Mouse (Mus musculus) midbrain, embryonic 11.5 days (tissue): ENCODE measurements around the gene Rfwd3. TPM values are rescaled to one million over a fixed set of nuclear protein-coding genes. Genes with fewer than 3 reads are reported as not detected.
"Not testable (repeated sequence)": the region's sequence is repeated elsewhere in the genome, so short reads cannot be mapped to it uniquely, and the experiment has no call there.

Source experiments
- ATAC-seq: fragments of 200-750 bp; cut with Nextera tagmentation; 2 replicates; pipeline ENCODE4 v1.8.0; 2017; ENCODE audit warnings: moderate TSS enrichment, moderate library complexity; ENCODE audit not compliant: low FRiP score
- DNase-seq: peaks from one replicate; pipeline ENCODE4 v3.0.0; 2015; ENCODE audit warnings: low spot score; ENCODE audit errors: missing footprints
- H3K27ac ChIP-seq: fragments of 300-500 bp; sonication (generic); 2 replicates; pipeline ENCODE4 v1.5.1; 2014; ENCODE audit warnings: low read depth, low read length
- H3K27me3 ChIP-seq: fragments of 300-500 bp; sonication (generic); 2 replicates; pipeline ENCODE4 v1.6.1; 2014; ENCODE audit warnings: mild to moderate bottlenecking, low read length, moderate library complexity, mixed read lengths; ENCODE audit not compliant: control insufficient read depth, insufficient read depth
- H3K36me3 ChIP-seq: fragments of 300-500 bp; sonication (generic); 2 replicates; pipeline ENCODE4 v1.6.1; 2014; ENCODE audit warnings: mild to moderate bottlenecking, low read length, moderate library complexity, mixed read lengths; ENCODE audit not compliant: control insufficient read depth, insufficient read depth
- H3K4me1 ChIP-seq: fragments of 300-500 bp; sonication (generic); 2 replicates; pipeline ENCODE4 v1.6.1; 2014; ENCODE audit warnings: low read length; ENCODE audit not compliant: control insufficient read depth, insufficient read depth
- H3K4me2 ChIP-seq: fragments of 300-500 bp; sonication (generic); 2 replicates; pipeline ENCODE4 v1.6.1; 2014; ENCODE audit warnings: mild to moderate bottlenecking, moderate library complexity
- H3K4me3 ChIP-seq: fragments of 300-500 bp; sonication (generic); 2 replicates; pipeline ENCODE4 v1.5.1; 2014; ENCODE audit warnings: low read depth, low read length
- H3K9ac ChIP-seq: fragments of 300-500 bp; sonication (generic); 2 replicates; pipeline ENCODE4 v1.6.1; 2014; ENCODE audit warnings: low read length
- H3K9me3 ChIP-seq: fragments of 300-500 bp; sonication (generic); 2 replicates; pipeline ENCODE4 v1.6.1; 2016; ENCODE audit warnings: low read length; ENCODE audit not compliant: control insufficient read depth
- WGBS: fragments of 180-500 bp; shearing (Covaris S2); extraction: QIAGEN DNeasy Blood & Tissue Kit; methylation state at CpG from one replicate; pipeline ENCODE4 v1.1.7; 2014; 5-methylcytosine and 5-hydroxymethylcytosine counted together
- polyA plus RNA-seq: library from polyadenylated mRNA; unstranded; fragments of >200 nt; fragmentation: Nextera tagmentation; extraction: Ambion mirVana; gene quantifications from 2 replicates; pipeline ENCODE4 v1.2.1, GENCODE M21; 2014

Rfwd3 gene
- polyA plus RNA-seq, 1 experiment from 2014 or later, result 91.4 TPM

GRCm38 (mm10) chr8:111261981-111262381 is 38.0 kb downstream of the Rfwd3 start:
- Histone ChIP-seq H3K9me3 (no peaks in the 10 kb centered on the region), H3K27me3 (no peaks in the 10 kb centered on the region), H3K4me1 (peaks cover 6% of the 10 kb centered on the region), H3K9ac (no peak overlapping the region), H3K27ac (no peak overlapping the region), H3K4me3 (no peak overlapping the region), H3K36me3 (no peaks in the 10 kb centered on the region), H3K4me2 (no peak overlapping the region)
- 92% methylated on average over 4 of the region's 4 CpGs for WGBS
- DNase-seq, result peak; percentile 69
- no peak for ATAC-seq

- ATAC-seq (no peak), DNase-seq (peak; percentile 72)
- Histone ChIP-seq H3K4me2 (no peak overlapping the region), H3K4me3 (no peak overlapping the region), H3K4me1 (peaks cover 6% of the 10 kb centered on the region), H3K27me3 (no peaks in the 10 kb centered on the region), H3K27ac (no peak overlapping the region), H3K9ac (no peak overlapping the region), H3K9me3 (no peaks in the 10 kb centered on the region), H3K36me3 (no peaks in the 10 kb centered on the region)
- WGBS, result 95% methylated on average over 5 of the region's 5 CpGs
Observed at GRCm38 (mm10) chr8:111260251-111260650, 39.8 kb downstream of the Rfwd3 start.

DNA sequence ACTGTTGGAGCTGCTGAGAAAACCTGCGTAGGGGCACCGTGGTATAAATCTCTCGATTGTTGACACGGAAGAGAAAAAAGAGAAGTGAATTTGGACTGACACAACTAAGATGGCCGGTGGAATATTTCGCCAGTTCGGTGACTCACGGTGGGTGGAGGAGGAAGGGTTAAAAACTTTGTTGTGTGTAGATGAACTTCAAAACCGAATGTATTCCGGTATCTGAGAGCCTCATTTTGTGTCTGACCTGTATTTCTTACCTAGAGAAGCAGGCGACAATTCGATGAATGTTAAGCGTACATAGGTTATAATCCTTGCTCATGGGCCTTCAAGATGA is 40.6 kb downstream of the Rfwd3 start:
- H3K4me2 ChIP-seq, result peak overlapping the region; percentile 54
- H3K36me3 ChIP-seq, result no peaks in the 10 kb centered on the region; the same call in 1 of the 2 replicates
- H3K4me3 ChIP-seq, result peak overlapping the region; percentile 88
- peak overlapping the region; percentile 96 for H3K9ac ChIP-seq
- peaks cover 6% of the 10 kb centered on the region for H3K4me1 ChIP-seq
- peak overlapping the region; percentile 93; the same call in 1 of the 2 replicates for H3K27ac ChIP-seq
- no peaks in the 10 kb centered on the region for H3K27me3 ChIP-seq
- ATAC-seq, result peak; percentile 25
- no peaks in the 10 kb centered on the region for H3K9me3 ChIP-seq
- 12% methylated on average over 13 of the region's 13 CpGs for WGBS
- DNase-seq, result no peak

- Histone ChIP-seq H3K27ac (peak within 1 kb of the TSS; percentile 93), H3K4me2 (peak within 1 kb of the TSS; percentile 54), H3K4me1 (peaks cover 6% of the 10 kb centered on the region), H3K9ac (peak within 1 kb of the TSS; percentile 96), H3K9me3 (no peaks in the 10 kb centered on the region), H3K36me3 (no peaks in the 10 kb centered on the region; the same call in 1 of the 2 replicates), H3K4me3 (peak within 1 kb of the TSS; percentile 88), H3K27me3 (no peaks in the 10 kb centered on the region)
- peak; percentile 99 for DNase-seq
- ATAC-seq, result peak; percentile 95
- under 1% methylated on average over 76 of the region's 76 CpGs for WGBS
Observed at GRCm38 (mm10) chr8:111258631-111259407, 41.2 kb downstream of the Rfwd3 start, which contains the start of gene Glg1. Gene Glg1, minus strand, starts transcription at chr8:111259216.

GRCm38 (mm10) chr8:111258010-111258630 is 41.9 kb downstream of the Rfwd3 start:
- H3K36me3 ChIP-seq, result no peaks in the 10 kb centered on the region; the same call in 1 of the 2 replicates
- H3K4me2 ChIP-seq, result peak overlapping the region; percentile 54
- H3K4me1 ChIP-seq, result peaks cover 6% of the 10 kb centered on the region
- peak overlapping the region; percentile 96 for H3K9ac ChIP-seq
- peak overlapping the region; percentile 93 for H3K27ac ChIP-seq
- under 1% methylated on average over 26 of the region's 26 CpGs for WGBS
- no peaks in the 10 kb centered on the region for H3K9me3 ChIP-seq
- ATAC-seq, result peak; percentile 75
- peak; percentile 98 for DNase-seq
- H3K27me3 ChIP-seq, result no peaks in the 10 kb centered on the region
- peak overlapping the region; percentile 88 for H3K4me3 ChIP-seq

- DNase-seq, result peak; percentile 21
- H3K9me3 ChIP-seq, result no peaks in the 10 kb centered on the region
- no peak overlapping the region for H3K27ac ChIP-seq
- H3K9ac ChIP-seq, result no peak overlapping the region
- 92% methylated on average over 4 of the region's 4 CpGs for WGBS
- no peaks in the 10 kb centered on the region for H3K27me3 ChIP-seq
- H3K4me3 ChIP-seq, result no peak overlapping the region
- H3K4me1 ChIP-seq, result peaks cover 4% of the 10 kb centered on the region
- no peak for ATAC-seq
- no peak overlapping the region for H3K4me2 ChIP-seq
- H3K36me3 ChIP-seq, result no peaks in the 10 kb centered on the region; the same call in 1 of the 2 replicates
Observed at GRCm38 (mm10) chr8:111252487-111253112, 47.4 kb downstream of the Rfwd3 start.

DNA sequence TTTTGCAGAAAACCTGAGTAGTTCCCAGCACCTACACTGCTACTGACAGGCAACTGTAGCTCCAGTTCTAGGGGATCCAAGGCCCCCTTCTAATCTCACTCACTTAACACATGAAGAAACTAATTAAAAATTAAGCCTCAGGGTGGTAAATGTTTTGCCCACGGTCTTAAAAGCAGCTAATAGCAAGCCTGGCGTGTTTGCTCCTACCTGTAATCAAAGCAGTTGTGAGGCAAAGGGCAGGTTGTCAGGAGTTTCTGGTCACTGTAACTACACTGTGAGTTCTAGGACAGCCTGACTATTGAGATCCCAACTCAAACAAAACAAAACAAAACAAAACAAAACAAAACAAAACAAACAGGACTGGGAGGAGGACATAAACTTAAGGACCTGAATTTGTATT is 49.9 kb downstream of the Rfwd3 start:
- no peaks in the 10 kb centered on the region; the same call in 1 of the 2 replicates for H3K36me3 ChIP-seq
- no peak overlapping the region for H3K4me2 ChIP-seq
- H3K4me1 ChIP-seq, result no peaks in the 10 kb centered on the region
- H3K9ac ChIP-seq, result no peak overlapping the region
- H3K4me3 ChIP-seq, result no peak overlapping the region
- ATAC-seq (no peak), DNase-seq (peak; percentile 26)
- no peaks in the 10 kb centered on the region for H3K9me3 ChIP-seq
- H3K27me3 ChIP-seq, result no peaks in the 10 kb centered on the region
- H3K27ac ChIP-seq, result no peak overlapping the region
- WGBS, result 83% methylated on average over 2 of the region's 2 CpGs

DNA sequence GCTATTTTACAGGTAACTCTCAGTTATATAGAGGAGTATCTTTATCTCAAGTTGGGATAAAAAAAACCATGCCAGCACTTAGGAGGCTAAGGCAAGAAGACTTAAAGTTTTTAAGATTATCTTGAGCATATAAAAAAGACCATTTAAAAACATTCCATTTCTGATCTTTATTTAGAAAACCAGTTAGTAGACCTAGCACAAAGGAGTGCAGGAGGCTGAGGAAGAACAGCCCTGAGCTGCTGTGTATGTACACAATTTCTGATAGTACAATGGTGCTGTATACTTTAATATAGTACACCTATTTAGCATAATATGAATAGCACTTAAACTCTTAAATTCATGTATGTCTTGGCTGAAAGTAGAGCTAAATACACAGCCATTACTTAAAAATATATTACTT is 51.9 kb downstream of the Rfwd3 start:
- Histone ChIP-seq H3K36me3 (no peaks in the 10 kb centered on the region), H3K4me2 (no peak overlapping the region), H3K4me1 (no peaks in the 10 kb centered on the region), H3K27ac (no peak overlapping the region), H3K27me3 (no peaks in the 10 kb centered on the region), H3K9me3 (no peaks in the 10 kb centered on the region), H3K9ac (no peak overlapping the region), H3K4me3 (no peak overlapping the region)
- no peak for ATAC-seq
- DNase-seq, result peak; percentile 78

GRCm38 (mm10) chr8:111246864-111247263 is 53.2 kb downstream of the Rfwd3 start:
- not testable (repeated sequence) for H3K36me3 ChIP-seq, H3K27me3 ChIP-seq, ATAC-seq, H3K9me3 ChIP-seq, H3K4me3 ChIP-seq, H3K9ac ChIP-seq, H3K27ac ChIP-seq, H3K4me2 ChIP-seq, DNase-seq, H3K4me1 ChIP-seq
- 94% methylated on average over 1 of the region's 1 CpGs for WGBS
